Mouse (Mus musculus) stomach, postnatal 0 days (tissue): Measurements from ENCODE around the gene Crisp4. TPM values are rescaled to one million over a fixed set of nuclear protein-coding genes. Genes with fewer than 3 reads are reported as not detected.

Experiments
- ATAC-seq: fragments of 200-750 bp; cut with Nextera tagmentation; 2 replicates; pipeline ENCODE4 v1.8.0; 2017; ENCODE audit not compliant: low FRiP score, low TSS enrichment
- DNase-seq: peaks from one replicate; pipeline ENCODE4 v3.0.0-alpha.2; 2016; ENCODE audit warnings: low spot score
- H3K27ac ChIP-seq: fragments of 300-500 bp; sonication (generic); replicated peaks from 2 replicates; pipeline ENCODE4 v1.5.1; 2014; ENCODE audit warnings: mild to moderate bottlenecking, control low read depth
- H3K27me3 ChIP-seq: fragments of 300-500 bp; sonication (generic); 2 replicates; pipeline ENCODE4 v1.6.1; 2014; ENCODE audit warnings: low read length; ENCODE audit not compliant: control insufficient read depth, insufficient read depth
- H3K36me3 ChIP-seq: fragments of 300-500 bp; sonication (generic); 2 replicates; pipeline ENCODE4 v1.6.1; 2014; ENCODE audit warnings: low read length, mixed read lengths; ENCODE audit not compliant: control insufficient read depth, insufficient read depth
- H3K4me1 ChIP-seq: fragments of 300-500 bp; sonication (generic); replicated peaks from 2 replicates; pipeline ENCODE4 v1.6.1; 2014; ENCODE audit warnings: antibody characterized with exemption; ENCODE audit not compliant: control insufficient read depth, insufficient read depth
- H3K4me2 ChIP-seq: fragments of 300-500 bp; sonication (generic); replicated peaks from 2 replicates; pipeline ENCODE4 v1.6.1; 2014; ENCODE audit warnings: low read depth, mild to moderate bottlenecking, control low read depth, moderate library complexity
- H3K4me3 ChIP-seq: fragments of 300-500 bp; sonication (generic); 2 replicates; pipeline ENCODE4 v1.5.1; 2014; ENCODE audit warnings: low read depth, low read length, control low read depth
- H3K9ac ChIP-seq: fragments of 300-500 bp; sonication (generic); 2 replicates; pipeline ENCODE4 v1.6.1; 2014; ENCODE audit warnings: mild to moderate bottlenecking, low read length, control low read depth, mixed read lengths
- H3K9me3 ChIP-seq: fragments of 300-500 bp; sonication (generic); 2 replicates; pipeline ENCODE4 v1.6.1; 2016; ENCODE audit warnings: low read length; ENCODE audit not compliant: control insufficient read depth
- CTCF ChIP-seq: IDR thresholded peaks from 2 replicates; pipeline ENCODE4 v1.5.1; 2016; ENCODE audit warnings: antibody characterized with exemption, low read depth, mild to moderate bottlenecking, moderate library complexity
- EP300 ChIP-seq: optimal IDR thresholded peaks from 2 replicates; pipeline ENCODE3; 2016; ENCODE audit warnings: antibody characterized with exemption
- WGBS: fragments of 180-500 bp; shearing (Covaris S2); extraction: QIAGEN DNeasy Blood & Tissue Kit; methylation state at CpG from one replicate; pipeline ENCODE4 v1.1.7; 2014; 5-methylcytosine and 5-hydroxymethylcytosine counted together
- polyA plus RNA-seq: library from polyadenylated mRNA; unstranded; fragments of >200 nt; fragmentation: Nextera tagmentation; extraction: Ambion mirVana; gene quantifications from 2 replicates; pipeline ENCODE4 v1.2.1, GENCODE M21; 2015

The Crisp4 gene
- not detected in 2 replicates for polyA plus RNA-seq

DNA sequence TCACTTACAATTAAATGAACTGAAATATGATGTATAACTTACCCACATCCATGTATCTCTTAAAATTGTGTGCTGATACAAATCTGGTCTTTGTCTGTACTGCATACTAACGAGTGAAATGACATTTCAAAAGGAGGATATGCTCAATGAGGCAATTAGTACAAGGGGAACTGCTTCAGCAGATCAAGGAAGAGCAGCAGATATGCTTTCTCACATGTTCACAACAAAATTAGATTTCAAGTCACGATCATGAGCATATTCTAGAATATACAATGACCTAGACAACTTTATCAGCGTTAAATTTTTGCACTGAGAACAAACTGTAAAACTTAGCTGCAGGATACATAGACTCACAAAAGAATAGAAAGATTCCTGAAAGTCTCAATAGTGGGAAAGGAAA, at the start of gene Crisp4:
TSS of gene Crisp4 (minus strand) at position 101 of the 400 bp plus-strand sequence.
- Histone ChIP-seq H3K36me3 (no peaks in the 10 kb centered on the region), H3K4me1 (no peaks in the 10 kb centered on the region), H3K27me3 (no peaks in the 10 kb centered on the region), H3K9ac (no peak within 1 kb of the TSS), H3K9me3 (no peaks in the 10 kb centered on the region), H3K4me2 (no peak within 1 kb of the TSS), H3K4me3 (no peak within 1 kb of the TSS), H3K27ac (no peak within 1 kb of the TSS)
- TF ChIP-seq EP300 (no peak), CTCF (no peak)
- DNase-seq = no peak
- no peak for ATAC-seq
- 68% methylated on average over 3 of the region's 3 CpGs for WGBS

GRCm38 (mm10) chr1:18191719-18192118, 46.0 kb upstream of the Crisp4 start:
- ATAC-seq (no peak), DNase-seq (no peak)
- Histone ChIP-seq H3K27ac (no peak overlapping the region), H3K9ac (no peak overlapping the region), H3K27me3 (no peaks in the 10 kb centered on the region), H3K9me3 (no peaks in the 10 kb centered on the region), H3K4me1 (no peaks in the 10 kb centered on the region), H3K36me3 (no peaks in the 10 kb centered on the region), H3K4me3 (no peak overlapping the region), H3K4me2 (no peak overlapping the region)
- 51% methylated on average over 4 of the region's 4 CpGs for WGBS
- TF ChIP-seq EP300 (no peak), CTCF (no peak)

DNA sequence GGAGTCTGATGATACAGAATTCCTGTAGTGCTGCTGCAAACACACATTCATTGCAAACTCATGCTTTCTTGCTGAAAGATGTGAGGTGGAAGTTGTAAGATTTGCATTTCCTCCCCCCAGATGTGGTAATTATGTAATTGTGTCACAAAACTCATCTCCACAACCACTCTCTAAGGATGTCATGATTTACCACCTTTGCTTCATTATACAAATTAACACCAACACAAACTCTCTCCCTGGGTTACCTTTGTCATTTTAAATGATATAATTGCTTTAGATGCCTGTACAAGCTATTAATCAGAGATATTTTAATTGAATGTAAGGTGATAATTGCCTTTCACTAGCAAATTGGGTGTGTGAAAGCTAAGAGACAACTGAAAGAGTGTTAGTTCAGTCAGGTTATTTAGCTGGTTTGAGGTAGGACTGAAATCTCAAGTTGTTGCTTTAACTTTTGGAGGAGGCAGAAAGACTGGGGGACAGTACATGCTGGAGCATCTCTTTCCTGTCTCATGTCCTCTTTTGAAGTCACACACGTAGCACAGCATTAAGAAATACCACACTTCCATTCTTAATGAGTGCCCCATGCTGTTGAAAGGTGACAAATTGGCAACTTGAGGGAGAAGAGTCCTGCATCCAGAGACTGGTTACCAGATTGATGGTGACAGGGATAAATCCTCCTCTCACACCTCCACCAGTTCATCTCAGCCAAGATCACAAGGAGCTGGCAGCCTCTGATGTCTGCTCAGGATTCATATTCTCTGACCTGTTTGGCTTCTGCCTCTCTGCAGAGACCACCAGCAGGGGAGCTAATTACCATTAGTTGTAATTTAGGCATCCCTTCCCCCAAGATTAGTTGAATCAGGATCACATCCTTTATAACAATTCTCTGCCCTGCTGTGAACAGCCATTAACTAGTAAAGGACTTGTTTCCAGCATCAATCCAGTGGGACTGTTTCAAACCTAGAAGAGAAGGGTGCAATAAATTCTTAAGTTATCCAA, 45.3 kb upstream of the Crisp4 start:
- Histone ChIP-seq H3K4me1 (no peaks in the 10 kb centered on the region), H3K27me3 (no peaks in the 10 kb centered on the region), H3K4me3 (no peak overlapping the region), H3K4me2 (no peak overlapping the region), H3K9ac (no peak overlapping the region), H3K9me3 (no peaks in the 10 kb centered on the region), H3K36me3 (no peaks in the 10 kb centered on the region), H3K27ac (no peak overlapping the region)
- TF ChIP-seq CTCF = no peak
- TF ChIP-seq EP300 = no peak
- DNase-seq (no peak), ATAC-seq (no peak)
- WGBS = 26% methylated on average over 1 of the region's 1 CpGs

- DNase-seq (no peak), ATAC-seq (no peak)
- Histone ChIP-seq H3K27ac (no peak overlapping the region), H3K4me3 (no peak overlapping the region), H3K4me2 (no peak overlapping the region), H3K9ac (no peak overlapping the region), H3K9me3 (no peaks in the 10 kb centered on the region), H3K27me3 (no peaks in the 10 kb centered on the region), H3K4me1 (no peaks in the 10 kb centered on the region), H3K36me3 (no peaks in the 10 kb centered on the region)
- TF ChIP-seq EP300 = no peak
- WGBS = 68% methylated on average over 3 of the region's 3 CpGs
Measured at GRCm38 (mm10) chr1:18181167-18181566, 35.5 kb upstream of the Crisp4 start.

- ATAC-seq (no peak), DNase-seq (no peak)
- TF ChIP-seq EP300 (no peak), CTCF (no peak)
- Histone ChIP-seq H3K9me3 (no peaks in the 10 kb centered on the region), H3K36me3 (no peaks in the 10 kb centered on the region), H3K4me3 (no peak overlapping the region), H3K27me3 (no peaks in the 10 kb centered on the region), H3K9ac (no peak overlapping the region), H3K4me1 (no peaks in the 10 kb centered on the region), H3K27ac (no peak overlapping the region), H3K4me2 (no peak overlapping the region)
- WGBS = 57% methylated on average over 4 of the region's 4 CpGs
Measured at GRCm38 (mm10) chr1:18170573-18170972, 24.9 kb upstream of the Crisp4 start.

DNA sequence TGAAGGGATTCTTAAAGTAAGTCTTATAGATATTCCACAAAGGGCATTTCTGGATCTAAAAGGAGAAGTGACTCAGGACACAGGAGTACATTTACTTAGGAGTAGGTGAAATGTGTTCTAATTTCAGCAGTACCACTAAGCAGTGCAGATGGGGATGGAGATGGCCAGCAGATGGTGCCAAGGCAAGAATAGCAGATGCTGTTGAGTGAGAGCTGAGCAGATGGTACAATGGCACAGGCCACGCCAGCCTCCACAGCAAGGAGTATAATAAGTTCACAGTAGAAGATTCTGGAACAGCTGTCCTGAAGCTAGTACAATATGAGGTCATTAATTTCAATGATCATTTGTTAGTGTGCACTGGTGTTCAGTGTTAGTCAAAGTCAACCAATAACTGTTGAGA, 22.6 kb upstream of the Crisp4 start:
- H3K9ac ChIP-seq = no peak overlapping the region
- no peak overlapping the region for H3K27ac ChIP-seq
- 62% methylated on average over 1 of the region's 1 CpGs for WGBS
- no peaks in the 10 kb centered on the region for H3K4me1 ChIP-seq
- no peak for TF ChIP-seq EP300
- no peak for TF ChIP-seq CTCF
- H3K27me3 ChIP-seq = no peaks in the 10 kb centered on the region
- no peak overlapping the region for H3K4me2 ChIP-seq
- no peak overlapping the region for H3K4me3 ChIP-seq
- ATAC-seq (no peak), DNase-seq (no peak)
- no peaks in the 10 kb centered on the region for H3K36me3 ChIP-seq
- no peaks in the 10 kb centered on the region for H3K9me3 ChIP-seq
